Mouse (Mus musculus): ENCODE results near the gene D230025D16Rik. TPM values are rescaled to one million over a fixed set of nuclear protein-coding genes. Genes with fewer than 3 reads are reported as not detected.

D230025D16Rik gene
- polyA plus RNA-seq, 1 experiment from 2014 or later = 35.4 TPM

DNA sequence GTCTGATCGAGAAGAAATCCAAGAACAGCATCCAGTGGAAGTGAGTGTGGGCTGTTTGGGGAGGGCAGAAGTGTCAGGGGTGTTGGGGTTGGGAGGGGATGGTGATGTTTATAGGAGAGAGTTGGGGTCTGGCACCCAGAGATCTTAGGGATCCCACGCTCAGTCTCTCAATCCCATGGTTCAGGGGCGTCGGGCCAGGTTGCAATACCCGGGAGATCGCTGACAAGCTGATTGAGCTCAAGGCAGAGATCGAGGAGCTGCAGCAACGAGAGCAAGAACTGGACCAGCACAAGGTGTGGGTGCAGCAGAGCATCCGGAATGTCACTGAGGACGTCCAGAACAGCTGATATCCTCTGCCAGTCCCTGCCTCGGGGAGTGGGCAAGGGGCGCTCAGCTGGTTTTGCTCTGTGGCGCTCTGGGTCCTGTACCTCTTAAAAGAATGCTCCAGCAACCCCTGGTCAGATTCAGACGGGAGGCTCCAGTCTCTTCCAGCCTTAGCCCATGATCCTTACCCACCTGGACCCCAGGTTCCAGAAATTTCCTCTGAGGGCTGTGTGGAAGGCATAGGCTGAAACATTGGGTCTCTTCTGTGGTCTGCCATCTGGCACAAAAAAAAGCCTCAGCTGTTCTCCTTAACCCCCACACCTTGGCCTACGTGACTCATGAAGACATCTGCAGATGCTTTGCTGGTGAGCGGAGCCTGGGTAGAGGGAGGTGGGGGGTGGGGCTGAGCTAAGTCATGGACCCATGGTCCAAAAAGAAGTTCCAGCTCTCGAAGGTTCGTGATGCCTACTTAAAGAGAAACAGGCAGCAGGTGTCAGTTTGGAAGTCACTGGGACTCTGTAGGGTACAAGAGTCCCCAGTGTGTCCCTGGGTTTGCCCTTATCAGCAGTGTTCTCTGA lies 73.7 kb downstream of the D230025D16Rik start:
- Histone ChIP-seq H3K36me3 (ENCODE audit: control insufficient read depth, insufficient read depth, low read length) (peaks cover 49% of the 10 kb centered on the region), H3K9me3 (replicated peaks; ENCODE audit: control insufficient read depth, low read length) (no peaks in the 10 kb centered on the region), H3K27ac (ENCODE audit: low read depth, low read length) (no peak overlapping the region), H3K4me2 (ENCODE audit: low read length) (peak overlapping the region; percentile 92), H3K4me3 (ENCODE audit: low read depth, low read length) (peak overlapping the region; percentile 97), H3K27me3 (replicated peaks; ENCODE audit: control insufficient read depth, insufficient read depth, low read length) (no peaks in the 10 kb centered on the region), H3K9ac (ENCODE audit: low read length) (peak overlapping the region; percentile 91), H3K4me1 (ENCODE audit: control insufficient read depth, insufficient read depth, low read length) (peaks cover 15% of the 10 kb centered on the region)
- WGBS = 64% methylated on average over 18 of the region's 18 CpGs
- no peak for ATAC-seq
- DNase-seq (ENCODE audit: low spot score) = no peak

DNA sequence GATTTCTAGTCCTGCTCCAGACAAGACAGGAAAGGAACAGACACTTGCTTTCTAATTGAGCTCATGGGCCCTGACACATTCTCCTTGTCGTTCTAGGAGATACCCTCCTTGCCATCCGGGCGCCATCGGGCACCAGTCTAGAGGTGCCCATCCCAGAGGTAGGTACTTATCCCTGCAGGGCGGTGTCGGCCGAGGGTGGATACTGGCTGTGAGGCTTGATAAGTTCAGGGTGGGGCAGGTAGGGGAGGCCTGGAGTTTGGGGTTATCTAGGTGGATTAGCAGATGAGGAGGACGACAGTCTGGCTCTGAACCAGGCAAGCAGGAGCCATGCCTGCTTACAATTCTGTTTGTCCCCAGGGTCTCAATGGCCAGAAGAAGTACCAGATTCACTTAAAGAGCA lies 75.0 kb downstream of the D230025D16Rik start:
- Histone ChIP-seq H3K4me3 (ENCODE audit: low read depth, low read length) (no peak overlapping the region), H3K9ac (ENCODE audit: low read length) (no peak overlapping the region), H3K27ac (ENCODE audit: low read depth, low read length) (no peak overlapping the region), H3K9me3 (replicated peaks; ENCODE audit: control insufficient read depth, low read length) (no peaks in the 10 kb centered on the region), H3K4me2 (ENCODE audit: low read length) (no peak overlapping the region), H3K36me3 (ENCODE audit: control insufficient read depth, insufficient read depth, low read length) (peaks cover 61% of the 10 kb centered on the region), H3K4me1 (ENCODE audit: control insufficient read depth, insufficient read depth, low read length) (peaks cover 15% of the 10 kb centered on the region), H3K27me3 (replicated peaks; ENCODE audit: control insufficient read depth, insufficient read depth, low read length) (no peaks in the 10 kb centered on the region)
- DNase-seq (ENCODE audit: low spot score) = no peak
- no peak for ATAC-seq
- WGBS = 96% methylated on average over 8 of the region's 8 CpGs

Other genes starting within 250 kb of the D230025D16Rik start
- not detected in 2 replicates for gene Ces2h, start 224.3 kb upstream of the D230025D16Rik start, polyA plus RNA-seq (2014; fragmentation: Nextera tagmentation; extraction: Ambion mirVana)
- not detected in 2 replicates for gene Ces3a, start 176.5 kb upstream of the D230025D16Rik start, polyA plus RNA-seq (2014; fragmentation: Nextera tagmentation; extraction: Ambion mirVana)
- not detected in 2 replicates for gene Ces3b, start 141.4 kb upstream of the D230025D16Rik start, polyA plus RNA-seq (2014; fragmentation: Nextera tagmentation; extraction: Ambion mirVana)
- 0.09 TPM in 1 of 2 replicates, not detected in the other for gene Ces4a, start 93.3 kb upstream of the D230025D16Rik start, polyA plus RNA-seq (2014; fragmentation: Nextera tagmentation; extraction: Ambion mirVana)
- 34.5 and 39.5 TPM in 2 replicates for gene Cbfb, start 54.5 kb upstream of the D230025D16Rik start, polyA plus RNA-seq (2014; fragmentation: Nextera tagmentation; extraction: Ambion mirVana)
- gene B3gnt9, start 30.0 kb downstream of the D230025D16Rik start, polyA plus RNA-seq (2014; fragmentation: Nextera tagmentation; extraction: Ambion mirVana) = 3.1 and 4.1 TPM in 2 replicates
- 14.8 and 21.8 TPM in 2 replicates for gene Tradd, start 39.5 kb downstream of the D230025D16Rik start, polyA plus RNA-seq (2014; fragmentation: Nextera tagmentation; extraction: Ambion mirVana)
- 0.50 and 0.85 TPM in 2 replicates for gene Fbxl8, start 39.5 kb downstream of the D230025D16Rik start, polyA plus RNA-seq (2014; fragmentation: Nextera tagmentation; extraction: Ambion mirVana)
- 0.14 and 0.37 TPM in 2 replicates for gene Hsf4, start 44.7 kb downstream of the D230025D16Rik start, polyA plus RNA-seq (2014; fragmentation: Nextera tagmentation; extraction: Ambion mirVana)
- 2.9 and 3.0 TPM in 2 replicates for gene Nol3, start 51.0 kb downstream of the D230025D16Rik start, polyA plus RNA-seq (2014; fragmentation: Nextera tagmentation; extraction: Ambion mirVana)
- 67.9 and 69.5 TPM in 2 replicates for gene 4931428F04Rik, start 64.7 kb downstream of the D230025D16Rik start, polyA plus RNA-seq (2014; fragmentation: Nextera tagmentation; extraction: Ambion mirVana)
- gene Exoc3l, start 71.0 kb downstream of the D230025D16Rik start, polyA plus RNA-seq (2014; fragmentation: Nextera tagmentation; extraction: Ambion mirVana) = 8.3 and 8.8 TPM in 2 replicates
- 50.8 and 51.9 TPM in 2 replicates for gene E2f4, start 72.5 kb downstream of the D230025D16Rik start, polyA plus RNA-seq (2014; fragmentation: Nextera tagmentation; extraction: Ambion mirVana)
- 0.70 and 0.82 TPM in 2 replicates for gene Elmo3, start 80.5 kb downstream of the D230025D16Rik start, polyA plus RNA-seq (2014; fragmentation: Nextera tagmentation; extraction: Ambion mirVana)
- gene Lrrc29, start 101.1 kb downstream of the D230025D16Rik start, polyA plus RNA-seq (2014; fragmentation: Nextera tagmentation; extraction: Ambion mirVana) = 0.67 and 0.93 TPM in 2 replicates
- 130 and 141 TPM in 2 replicates for gene Tmem208, start 101.2 kb downstream of the D230025D16Rik start, polyA plus RNA-seq (2014; fragmentation: Nextera tagmentation; extraction: Ambion mirVana)
- 0.39 and 0.48 TPM in 2 replicates for gene Fhod1, start 122.8 kb downstream of the D230025D16Rik start, polyA plus RNA-seq (2014; fragmentation: Nextera tagmentation; extraction: Ambion mirVana)
- gene Slc9a5, start 123.7 kb downstream of the D230025D16Rik start, polyA plus RNA-seq (2014; fragmentation: Nextera tagmentation; extraction: Ambion mirVana) = 3.8 and 6.9 TPM in 2 replicates
- gene Plekhg4, start 148.1 kb downstream of the D230025D16Rik start, polyA plus RNA-seq (2014; fragmentation: Nextera tagmentation; extraction: Ambion mirVana) = 1.1 and 1.2 TPM in 2 replicates
- gene Kctd19, start 188.4 kb downstream of the D230025D16Rik start, polyA plus RNA-seq (2014; fragmentation: Nextera tagmentation; extraction: Ambion mirVana) = 0.09 TPM in 1 of 2 replicates, not detected in the other
- 0.22 and 0.43 TPM in 2 replicates for gene Lrrc36, start 188.4 kb downstream of the D230025D16Rik start, polyA plus RNA-seq (2014; fragmentation: Nextera tagmentation; extraction: Ambion mirVana)
- 49.2 and 57.0 TPM in 2 replicates for gene Tppp3, start 246.4 kb downstream of the D230025D16Rik start, polyA plus RNA-seq (2014; fragmentation: Nextera tagmentation; extraction: Ambion mirVana)

Measured in forebrain, embryonic 14.5 days (tissue).